Mouse (Mus musculus) ES-Bruce4 (cell line): Measurements from ENCODE around the gene Zfp382. TPM values are rescaled to one million over a fixed set of nuclear protein-coding genes. Genes with fewer than 3 reads are reported as not detected.
"Not testable (repeated sequence)": the region's sequence is repeated elsewhere in the genome, so short reads cannot be mapped to it uniquely, and the experiment has no call there.

Experiments
- H3K27ac ChIP-seq: 2 replicates; pipeline ENCODE4 v1.5.1; 2012; ENCODE audit warnings: low read length, inconsistent platforms; ENCODE audit not compliant: insufficient read depth
- H3K27me3 ChIP-seq: 2 replicates; pipeline ENCODE4 v1.6.1; 2012; ENCODE audit warnings: mild to moderate bottlenecking, low read length, inconsistent platforms; ENCODE audit not compliant: control insufficient read depth, poor library complexity, insufficient read depth, severe bottlenecking
- H3K36me3 ChIP-seq: 2 replicates; pipeline ENCODE4 v1.6.1; 2012; ENCODE audit warnings: inconsistent platforms, mild to moderate bottlenecking, low read length, moderate library complexity; ENCODE audit not compliant: control insufficient read depth, poor library complexity, insufficient read depth, severe bottlenecking
- H3K4me1 ChIP-seq: one replicate; pipeline ENCODE4 v1.8.1; 2011; ENCODE audit warnings: low read length; ENCODE audit not compliant: control insufficient read depth, insufficient read depth
- H3K4me3 ChIP-seq: 2 replicates; pipeline ENCODE4 v1.5.1; 2011; ENCODE audit warnings: low read depth, mild to moderate bottlenecking, low read length
- H3K9ac ChIP-seq: 2 replicates; pipeline ENCODE4 v1.6.1; 2012; ENCODE audit warnings: low read depth, mild to moderate bottlenecking, inconsistent platforms; ENCODE audit not compliant: poor library complexity, severe bottlenecking
- H3K9me3 ChIP-seq: replicated peaks from 2 replicates; pipeline ENCODE4 v1.6.1; 2012; ENCODE audit warnings: mild to moderate bottlenecking, low read length, inconsistent platforms; ENCODE audit not compliant: control insufficient read depth, poor library complexity, insufficient read depth, severe bottlenecking
- CTCF ChIP-seq: IDR thresholded peaks from one replicate; pipeline ENCODE4 v1.8.1; 2011; ENCODE audit warnings: low read depth, low read length
- EP300 ChIP-seq: IDR thresholded peaks from 2 replicates; pipeline ENCODE4 v1.6.1; 2011; ENCODE audit warnings: low read depth, low read length; ENCODE audit not compliant: insufficient read depth
- POLR2A ChIP-seq: IDR thresholded peaks from one replicate; pipeline ENCODE4 v1.8.1; 2011; ENCODE audit warnings: low read length; ENCODE audit not compliant: insufficient read depth
- polyA plus RNA-seq: library from polyadenylated mRNA; stranded (reverse); fragments of >200 nt; gene quantifications from 2 replicates; pipeline ENCODE4 v1.2.4, GENCODE M21; 2011; ENCODE audit warnings: low read depth; ENCODE audit not compliant: missing spikeins, insufficient read depth, insufficient read length

Gene Zfp382
- polyA plus RNA-seq, 1 experiment: 9.0 TPM

DNA sequence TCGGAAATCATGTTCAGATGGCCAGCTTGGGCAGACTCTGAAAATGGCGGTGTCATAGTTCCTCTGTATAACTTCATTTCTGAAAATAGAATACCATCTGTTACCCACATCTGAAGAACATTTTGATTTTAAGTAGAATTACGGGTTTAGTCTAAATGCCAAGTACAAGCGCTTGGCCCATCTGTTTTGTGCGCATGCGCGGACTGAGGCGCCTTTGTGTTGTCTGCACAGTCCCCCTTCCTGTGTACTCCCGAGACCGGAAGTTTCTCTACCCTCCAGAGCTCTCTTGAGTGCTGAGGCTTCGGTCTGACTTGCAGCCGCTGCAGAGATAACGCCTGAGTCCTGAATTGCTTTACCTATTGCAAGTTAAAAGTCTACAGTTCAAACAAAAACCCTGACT, 22.4 kb upstream of the Zfp382 start:
- H3K27me3 ChIP-seq: no peaks in the 10 kb centered on the region
- TF ChIP-seq EP300 (no peak), POLR2A (no peak), CTCF (no peak)
- peaks cover 16% of the 10 kb centered on the region for H3K36me3 ChIP-seq
- peak overlapping the region; percentile 54; the same call in 1 of the 2 replicates for H3K4me3 ChIP-seq
- no peak overlapping the region for H3K27ac ChIP-seq
- no peaks in the 10 kb centered on the region for H3K4me1 ChIP-seq
- no peak overlapping the region for H3K9ac ChIP-seq
- H3K9me3 ChIP-seq: 0 out of 2 replicates have a peak, but pooled peaks cover 5% of the 10 kb centered on the region

GRCm38 (mm10) chr7:30116076-30116475, 5.7 kb upstream of the Zfp382 start:
- TF ChIP-seq EP300 (no peak), CTCF (no peak), POLR2A (no peak)
- H3K9ac ChIP-seq: no peak overlapping the region
- H3K4me1 ChIP-seq: no peaks in the 10 kb centered on the region
- no peaks in the 10 kb centered on the region for H3K36me3 ChIP-seq
- no peaks in the 10 kb centered on the region for H3K27me3 ChIP-seq
- H3K9me3 ChIP-seq: peaks cover 34% of the 10 kb centered on the region
- no peak overlapping the region for H3K27ac ChIP-seq
- no peak overlapping the region for H3K4me3 ChIP-seq

- H3K27me3 ChIP-seq, H3K4me3 ChIP-seq, H3K4me1 ChIP-seq, H3K9ac ChIP-seq, H3K36me3 ChIP-seq: not testable (repeated sequence)
- Histone ChIP-seq H3K27ac (peak overlapping the region; percentile 78), H3K9me3 (peaks cover 34% of the 10 kb centered on the region)
These were observed 3.8 kb upstream of the Zfp382 start for GRCm38 (mm10) chr7:30117935-30118334.

- Histone ChIP-seq H3K4me3 (peak overlapping the region; percentile 97), H3K9me3 (peaks cover 11% of the 10 kb centered on the region), H3K27ac (0 out of 2 replicates have a peak overlapping the region, but pooled peaks have one; percentile 29), H3K4me1 (no peaks in the 10 kb centered on the region), H3K9ac (peak overlapping the region; percentile 68), H3K36me3 (no peaks in the 10 kb centered on the region), H3K27me3 (no peaks in the 10 kb centered on the region)
- TF ChIP-seq POLR2A (no peak), CTCF (no peak), EP300 (no peak)
These were observed 417 bp downstream of the Zfp382 start for GRCm38 (mm10) chr7:30122188-30122530.

DNA sequence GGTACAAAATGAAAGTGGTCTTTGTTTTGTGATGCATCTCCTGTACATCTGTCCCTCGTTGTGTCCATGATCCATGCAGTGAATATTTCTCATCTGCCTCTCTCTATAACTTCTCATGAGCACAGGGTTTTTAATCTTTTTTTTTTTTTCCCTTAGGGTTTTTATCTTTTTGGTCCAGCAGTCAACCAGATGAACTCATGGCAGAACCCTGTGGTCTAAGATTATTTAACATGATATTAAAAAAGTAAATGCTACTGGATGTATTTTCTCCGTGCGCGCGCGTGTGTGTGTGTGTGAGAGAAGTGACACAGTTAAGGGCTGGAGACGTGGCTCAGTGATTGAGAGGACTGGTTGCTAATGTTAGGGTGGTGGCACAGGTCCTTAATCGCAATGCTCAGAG, 8.2 kb downstream of the Zfp382 start:
- Histone ChIP-seq H3K4me1 (no peaks in the 10 kb centered on the region), H3K27me3 (no peaks in the 10 kb centered on the region), H3K4me3 (no peak overlapping the region), H3K36me3 (peaks cover 14% of the 10 kb centered on the region), H3K9ac (no peak overlapping the region), H3K9me3 (no peaks in the 10 kb centered on the region), H3K27ac (no peak overlapping the region)
- no peak for TF ChIP-seq CTCF
- TF ChIP-seq EP300: no peak
- no peak for TF ChIP-seq POLR2A

GRCm38 (mm10) chr7:30132396-30132795, 10.7 kb downstream of the Zfp382 start:
- Histone ChIP-seq H3K4me3 (no peak overlapping the region), H3K27me3 (no peaks in the 10 kb centered on the region), H3K9me3 (no peaks in the 10 kb centered on the region), H3K9ac (no peak overlapping the region), H3K27ac (no peak overlapping the region), H3K4me1 (no peaks in the 10 kb centered on the region), H3K36me3 (peaks cover 14% of the 10 kb centered on the region)
- TF ChIP-seq CTCF: no peak
- TF ChIP-seq EP300: no peak
- TF ChIP-seq POLR2A: no peak

DNA sequence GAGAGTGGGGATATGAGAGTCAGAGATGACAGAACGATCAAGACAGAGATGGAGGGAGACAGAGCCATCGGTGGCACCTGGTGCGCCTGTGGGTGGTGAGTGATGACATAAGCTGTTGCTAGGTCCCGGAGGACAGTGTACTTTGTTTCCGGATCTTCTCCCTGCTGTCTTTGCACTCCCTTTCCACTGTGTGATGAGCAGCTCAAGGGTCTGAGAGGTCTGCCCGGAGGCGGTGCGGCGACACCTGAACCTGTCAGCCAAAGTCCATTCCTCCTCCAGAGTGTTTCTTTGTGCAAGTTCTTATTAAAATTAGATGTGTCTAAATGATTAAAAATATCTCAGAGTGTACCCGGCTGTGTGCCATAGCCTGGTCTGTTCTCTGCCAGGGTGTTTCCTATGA, 15.1 kb downstream of the Zfp382 start:
- no peaks in the 10 kb centered on the region for H3K27me3 ChIP-seq
- TF ChIP-seq CTCF (no peak), EP300 (no peak), POLR2A (no peak)
- no peak overlapping the region for H3K4me3 ChIP-seq
- H3K9ac ChIP-seq: no peak overlapping the region
- peaks cover 12% of the 10 kb centered on the region for H3K36me3 ChIP-seq
- H3K27ac ChIP-seq: no peak overlapping the region
- H3K9me3 ChIP-seq: no peaks in the 10 kb centered on the region
- no peaks in the 10 kb centered on the region for H3K4me1 ChIP-seq
